Mouse (Mus musculus) c-Kit-positive CD71-positive TER-119-positive erythroid progenitor cells, embryonic 14.5 days (primary cell): ENCODE data around the gene Rps6ka2.
"Not testable (repeated sequence)": the region's sequence is repeated elsewhere in the genome, so short reads cannot be mapped to it uniquely, and the experiment has no call there.

ENCODE experiments used
- DNase-seq: peaks from one replicate; pipeline ENCODE4 v3.0.0-alpha.2; 2013; ENCODE audit warnings: low spot score

Gene Rps6ka2

GRCm38 (mm10) chr17:7270506-7270905 lies 100.6 kb downstream of the Rps6ka2 start:
- no peak for DNase-seq

- no peak for DNase-seq
These were observed 101.7 kb downstream of the Rps6ka2 start for GRCm38 (mm10) chr17:7271522-7272134.

GRCm38 (mm10) chr17:7273054-7273453 lies 103.1 kb downstream of the Rps6ka2 start:
- DNase-seq = no peak

GRCm38 (mm10) chr17:7273785-7274184 lies 103.9 kb downstream of the Rps6ka2 start:
- no peak for DNase-seq

GRCm38 (mm10) chr17:7278702-7279242 lies 108.9 kb downstream of the Rps6ka2 start:
- DNase-seq = no peak

GRCm38 (mm10) chr17:7279251-7279650 lies 109.3 kb downstream of the Rps6ka2 start:
- no peak for DNase-seq

- DNase-seq = no peak
These were observed 114.5 kb downstream of the Rps6ka2 start for GRCm38 (mm10) chr17:7284297-7284910.

- no peak for DNase-seq
These were observed 115.4 kb downstream of the Rps6ka2 start for GRCm38 (mm10) chr17:7285292-7285691.

- DNase-seq = no peak
These were observed 116.6 kb downstream of the Rps6ka2 start for GRCm38 (mm10) chr17:7286422-7287050.

GRCm38 (mm10) chr17:7292012-7292684 lies 122.2 kb downstream of the Rps6ka2 start:
- DNase-seq = no peak

- not testable (repeated sequence) for DNase-seq
These were observed 136.6 kb downstream of the Rps6ka2 start for GRCm38 (mm10) chr17:7306278-7307196.

- not testable (repeated sequence) for DNase-seq
These were observed 145.9 kb downstream of the Rps6ka2 start for GRCm38 (mm10) chr17:7315693-7316382.

GRCm38 (mm10) chr17:7319789-7320188 lies 149.9 kb downstream of the Rps6ka2 start:
- DNase-seq = not testable (repeated sequence)

- not testable (repeated sequence) for DNase-seq
These were observed 154.4 kb downstream of the Rps6ka2 start, which contains the start of gene Tcp10a for GRCm38 (mm10) chr17:7324346-7324745. Tcp10a (plus strand) TSS chr17:7324646.

- not testable (repeated sequence) for DNase-seq
These were observed 156.5 kb downstream of the Rps6ka2 start for GRCm38 (mm10) chr17:7326415-7326814.

GRCm38 (mm10) chr17:7332745-7333144 lies 162.8 kb downstream of the Rps6ka2 start:
- not testable (repeated sequence) for DNase-seq

GRCm38 (mm10) chr17:7337381-7337780 lies 167.5 kb downstream of the Rps6ka2 start:
- not testable (repeated sequence) for DNase-seq

GRCm38 (mm10) chr17:7348765-7349164 lies 178.8 kb downstream of the Rps6ka2 start:
- not testable (repeated sequence) for DNase-seq

- DNase-seq = not testable (repeated sequence)
These were observed 182.7 kb downstream of the Rps6ka2 start, which contains the start of gene Ttll2 for GRCm38 (mm10) chr17:7352596-7352995. Ttll2 (minus strand) TSS chr17:7352696.
